Mouse (Mus musculus): ENCODE results near the gene Jph4. TPM values are rescaled to one million over a fixed set of nuclear protein-coding genes. Genes with fewer than 3 reads are reported as not detected.

Jph4 gene
- polyA plus RNA-seq, 2 experiments = 0.04 TPM; not detected in 1

DNA sequence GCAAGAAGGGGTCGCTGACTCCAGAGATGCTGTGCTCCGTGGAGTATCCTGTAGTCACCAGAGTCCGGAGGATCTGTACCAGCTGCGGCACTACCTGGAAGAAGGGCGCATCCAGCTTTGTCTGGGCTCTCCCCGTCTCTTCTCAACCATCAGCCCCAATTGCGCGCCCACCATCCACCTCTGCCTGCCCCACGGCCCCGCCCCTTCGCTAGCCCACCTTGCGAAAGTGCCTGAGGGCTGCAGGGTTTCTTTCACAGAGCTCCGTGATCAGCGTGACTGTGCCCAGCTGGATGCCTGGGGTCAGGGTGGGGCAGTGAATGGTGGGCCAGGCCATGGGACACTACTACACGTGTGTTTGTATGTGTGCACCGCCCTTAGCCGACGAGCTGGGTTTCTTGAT is 12.4 kb downstream of the Jph4 start:
- Histone ChIP-seq H3K9ac (replicated peaks) (no peak overlapping the region), H3K4me1 (replicated peaks; ENCODE audit: control insufficient read depth in 2 of 2, insufficient read depth in 2 of 2, low read length in 1 of 2) (peaks cover 6 to 7% of the 10 kb centered on the region in 2 experiments; a peak in 3 of 4 replicates), H3K27me3 (ENCODE audit: control insufficient read depth, insufficient read depth, low read length) (peaks cover 4% of the 10 kb centered on the region; the same call in 1 of the 2 replicates), H3K36me3 (replicated peaks; ENCODE audit: control insufficient read depth, insufficient read depth, low read depth) (no peaks in the 10 kb centered on the region; the same call in 1 of the 2 replicates), H3K4me2 (ENCODE audit: low read depth) (no peak overlapping the region), H3K4me3 (ENCODE audit: insufficient read depth in 1 of 2, low read depth in 2 of 2, low read length in 2 of 2) (no peak overlapping the region), H3K27ac (no peak overlapping the region), H3K9me3 (ENCODE audit: control insufficient read depth, low read length) (no peaks in the 10 kb centered on the region)
- 82% methylated on average over 18 of the region's 18 CpGs for WGBS (ENCODE audit: insufficient replicate concordance)
- ATAC-seq (ENCODE audit: insufficient read depth) (no peak), DNase-seq (ENCODE audit: low read depth in 3 of 3, low spot score in 3 of 3) (no peak)
- no peak for TF ChIP-seq EP300 (IDR thresholded peaks at IDR 0.05; ENCODE audit: low read depth)

DNA sequence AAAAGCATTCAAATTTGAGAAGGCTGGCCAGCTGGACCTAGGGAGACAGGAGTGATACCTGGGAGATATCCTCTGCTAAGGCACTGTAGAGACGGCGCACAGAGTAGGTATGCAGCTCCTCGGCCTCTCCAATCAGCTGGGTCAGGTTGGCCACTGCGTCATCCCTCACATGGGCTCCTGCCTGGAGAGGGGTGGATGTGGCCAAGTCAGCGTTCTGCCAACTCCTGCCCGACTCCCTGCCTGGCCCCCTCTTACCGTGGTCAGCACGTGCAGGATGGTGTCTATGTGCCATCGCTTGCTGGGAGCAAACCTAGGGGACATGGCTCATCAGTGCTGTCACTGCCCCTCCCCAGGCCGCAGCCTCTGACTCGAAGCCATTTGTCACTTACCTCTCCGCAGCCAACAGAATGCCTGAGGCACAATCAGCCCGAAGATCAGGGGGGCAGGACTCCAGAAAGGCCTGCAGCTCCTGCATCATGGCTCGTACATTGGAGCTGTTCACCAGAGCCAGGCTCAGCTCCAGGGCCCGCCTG is 14.4 kb downstream of the Jph4 start:
- H3K27ac ChIP-seq = no peak overlapping the region
- ATAC-seq (ENCODE audit: insufficient read depth) (no peak), DNase-seq (ENCODE audit: low read depth in 3 of 3, low spot score in 3 of 3) (no peak)
- no peak overlapping the region for H3K4me2 ChIP-seq (ENCODE audit: low read depth)
- no peak overlapping the region for H3K4me3 ChIP-seq (ENCODE audit: insufficient read depth in 1 of 2, low read depth in 2 of 2, low read length in 2 of 2)
- H3K9me3 ChIP-seq (ENCODE audit: control insufficient read depth, low read length) = no peaks in the 10 kb centered on the region
- H3K4me1 ChIP-seq (replicated peaks; ENCODE audit: control insufficient read depth in 2 of 2, insufficient read depth in 2 of 2, low read length in 1 of 2) = peaks cover 6 to 7% of the 10 kb centered on the region in 2 experiments; a peak in 3 of 4 replicates
- no peaks in the 10 kb centered on the region for H3K27me3 ChIP-seq (ENCODE audit: control insufficient read depth, insufficient read depth, low read length)
- H3K9ac ChIP-seq (replicated peaks) = no peak overlapping the region
- TF ChIP-seq EP300 (IDR thresholded peaks at IDR 0.05; ENCODE audit: low read depth) (no peak), CTCF (IDR thresholded peaks at IDR 0.05; ENCODE audit: low read depth) (no peak)
- H3K36me3 ChIP-seq (replicated peaks; ENCODE audit: control insufficient read depth, insufficient read depth, low read depth) = no peaks in the 10 kb centered on the region; the same call in 1 of the 2 replicates
- 80% methylated on average over 15 of the region's 15 CpGs for WGBS (ENCODE audit: insufficient replicate concordance)

GRCm38 (mm10) chr14:55101592-55101991 is 15.1 kb downstream of the Jph4 start:
- H3K36me3 ChIP-seq (replicated peaks; ENCODE audit: control insufficient read depth, insufficient read depth, low read depth) = no peaks in the 10 kb centered on the region; the same call in 1 of the 2 replicates

GRCm38 (mm10) chr14:55098067-55098466 is 18.7 kb downstream of the Jph4 start:
- no peak for TF ChIP-seq EP300 (IDR thresholded peaks at IDR 0.05; ENCODE audit: low read depth)
- peak; percentile 77 for TF ChIP-seq CTCF (IDR thresholded peaks at IDR 0.05; ENCODE audit: low read depth)

More at GRCm38 (mm10) chr14:55101592-55101991, 15.1 kb downstream of the Jph4 start:
- 45% methylated on average over 4 of the region's 4 CpGs for whole genome bisulfite sequencing (ENCODE audit: insufficient replicate concordance)
- Histone ChIP-seq H3K9me3 (ENCODE audit: control insufficient read depth, low read length) (no peaks in the 10 kb centered on the region), H3K4me1 (replicated peaks; ENCODE audit: control insufficient read depth in 2 of 2, insufficient read depth in 2 of 2, low read length in 1 of 2) (peaks cover 1 to 7% of the 10 kb centered on the region in 2 experiments), H3K4me3 (ENCODE audit: insufficient read depth in 1 of 2, low read depth in 2 of 2, low read length in 2 of 2) (no peak overlapping the region), H3K9ac (replicated peaks) (no peak overlapping the region), H3K27ac (no peak overlapping the region), H3K4me2 (ENCODE audit: low read depth) (no peak overlapping the region), H3K27me3 (ENCODE audit: control insufficient read depth, insufficient read depth, low read length) (no peaks in the 10 kb centered on the region)
- peak; percentile 76 for TF ChIP-seq CTCF (IDR thresholded peaks at IDR 0.05; ENCODE audit: low read depth)
- no peak for TF ChIP-seq EP300 (IDR thresholded peaks at IDR 0.05; ENCODE audit: low read depth)
- ATAC-seq (ENCODE audit: insufficient read depth) (no peak), DNase-seq (ENCODE audit: low read depth in 3 of 3, low spot score in 3 of 3) (peak in 1 of 3 experiments; percentile 30)

DNA sequence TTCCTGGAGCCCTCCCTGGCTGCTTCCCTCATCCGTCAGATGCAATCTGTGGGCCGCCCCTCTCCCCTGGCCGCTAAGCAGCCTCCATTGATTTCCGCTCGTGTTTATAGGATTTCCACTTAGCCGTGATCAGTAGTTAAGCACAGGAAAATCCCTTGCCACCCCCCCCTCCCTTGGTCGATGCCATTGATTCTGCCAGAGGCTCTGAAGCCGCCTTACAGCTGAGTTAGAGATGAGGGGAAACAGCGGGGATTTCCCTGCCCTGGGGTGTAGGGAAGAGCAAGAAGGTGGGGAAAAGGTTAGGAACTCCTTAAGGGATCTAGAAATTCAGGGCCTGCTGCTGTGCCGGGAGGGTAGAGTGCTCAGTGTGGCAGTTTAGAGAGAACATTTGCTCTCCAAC is 19.1 kb downstream of the Jph4 start:
- Histone ChIP-seq H3K9ac (replicated peaks) (no peak overlapping the region), H3K9me3 (ENCODE audit: control insufficient read depth, low read length) (no peaks in the 10 kb centered on the region), H3K4me2 (ENCODE audit: low read depth) (no peak overlapping the region), H3K27ac (no peak overlapping the region), H3K4me3 (ENCODE audit: insufficient read depth in 1 of 2, low read depth in 2 of 2, low read length in 2 of 2) (no peak overlapping the region), H3K4me1 (replicated peaks; ENCODE audit: control insufficient read depth in 2 of 2, insufficient read depth in 2 of 2, low read length in 1 of 2) (peaks cover 4 to 16% of the 10 kb centered on the region in 2 experiments; a peak in 3 of 4 replicates), H3K36me3 (replicated peaks; ENCODE audit: control insufficient read depth, insufficient read depth, low read depth) (no peaks in the 10 kb centered on the region; the same call in 1 of the 2 replicates), H3K27me3 (ENCODE audit: control insufficient read depth, insufficient read depth, low read length) (no peaks in the 10 kb centered on the region)
- no peak for TF ChIP-seq EP300 (IDR thresholded peaks at IDR 0.05; ENCODE audit: low read depth)
- no peak for TF ChIP-seq CTCF (IDR thresholded peaks at IDR 0.05; ENCODE audit: low read depth)
- WGBS (ENCODE audit: insufficient replicate concordance) = 52% methylated on average over 10 of the region's 10 CpGs
- DNase-seq (ENCODE audit: low read depth in 3 of 3, low spot score in 3 of 3) (no peak), ATAC-seq (ENCODE audit: insufficient read depth) (no peak)

More at GRCm38 (mm10) chr14:55098067-55098466, 18.7 kb downstream of the Jph4 start:
- H3K4me3 ChIP-seq (ENCODE audit: insufficient read depth in 1 of 2, low read depth in 2 of 2, low read length in 2 of 2) = no peak overlapping the region
- H3K4me1 ChIP-seq (replicated peaks; ENCODE audit: control insufficient read depth in 2 of 2, insufficient read depth in 2 of 2, low read length in 1 of 2) = peaks cover 4 to 16% of the 10 kb centered on the region in 2 experiments; a peak in 3 of 4 replicates
- H3K27me3 ChIP-seq (ENCODE audit: control insufficient read depth, insufficient read depth, low read length) = no peaks in the 10 kb centered on the region
- no peak overlapping the region for H3K27ac ChIP-seq
- ATAC-seq (ENCODE audit: insufficient read depth) (no peak), DNase-seq (ENCODE audit: low read depth in 3 of 3, low spot score in 3 of 3) (peak in 1 of 3 experiments; percentile 33)
- H3K36me3 ChIP-seq (replicated peaks; ENCODE audit: control insufficient read depth, insufficient read depth, low read depth) = no peaks in the 10 kb centered on the region; the same call in 1 of the 2 replicates
- no peaks in the 10 kb centered on the region for H3K9me3 ChIP-seq (ENCODE audit: control insufficient read depth, low read length)
- no peak overlapping the region for H3K9ac ChIP-seq (replicated peaks)
- 48% methylated on average over 4 of the region's 4 CpGs for WGBS (ENCODE audit: insufficient replicate concordance)
- H3K4me2 ChIP-seq (ENCODE audit: low read depth) = no peak overlapping the region
